Mouse (Mus musculus) adipocyte (in vitro differentiated cells): ENCODE data around the gene Mpp4.

Experiments used
- DNase-seq: peaks from one replicate; pipeline ENCODE4 v3.0.0-alpha.2; 2016; ENCODE audit warnings: low spot score

Mpp4 gene

DNA sequence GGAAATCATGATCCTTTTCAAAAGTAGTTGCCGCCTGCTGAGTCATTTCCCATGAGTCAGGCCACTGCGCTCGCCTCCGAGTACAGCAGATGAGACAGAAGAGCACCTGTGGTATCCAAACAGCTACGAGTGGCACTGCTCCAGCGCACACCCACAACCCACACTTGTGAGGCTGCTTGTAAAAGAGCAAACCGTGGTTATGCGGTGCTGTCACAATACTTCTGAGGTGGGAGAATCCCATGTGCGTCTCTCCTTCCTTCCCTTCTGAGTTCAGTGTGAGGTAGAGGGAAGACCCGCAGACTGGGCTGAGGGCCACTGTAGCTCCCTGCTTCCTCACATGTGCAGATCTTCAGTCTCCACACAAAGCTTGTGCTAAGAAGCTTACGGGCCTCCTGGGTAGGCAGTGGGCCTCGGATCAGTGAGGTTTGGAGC is at the start of gene Mpp4:
Gene Mpp4 (minus strand): TSS at position 360 of the 432 bp plus-strand sequence.
- no peak for DNase-seq

DNA sequence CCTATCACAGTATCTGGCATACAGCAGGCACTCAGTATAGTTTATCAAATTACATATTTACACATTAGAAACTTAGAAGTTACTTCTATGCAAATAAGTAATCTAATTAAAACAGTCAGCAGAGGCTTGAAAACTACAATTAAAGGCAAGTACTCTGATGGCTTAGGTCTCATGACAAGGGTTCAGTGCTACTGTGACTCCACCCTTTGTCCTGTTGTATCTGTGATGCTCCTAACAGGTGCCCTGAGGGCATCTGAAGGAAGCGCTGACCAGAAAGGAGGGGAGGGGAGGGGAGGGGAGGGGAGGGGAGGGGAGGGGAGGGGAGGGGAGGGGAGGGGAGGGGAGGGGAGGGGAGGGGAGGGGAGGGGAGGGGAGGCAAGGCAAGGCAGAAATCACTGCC is 49.8 kb upstream of the Mpp4 start:
- no peak for DNase-seq

GRCm38 (mm10) chr1:59212076-59212779 is 49.0 kb upstream of the Mpp4 start:
- no peak for DNase-seq

DNA sequence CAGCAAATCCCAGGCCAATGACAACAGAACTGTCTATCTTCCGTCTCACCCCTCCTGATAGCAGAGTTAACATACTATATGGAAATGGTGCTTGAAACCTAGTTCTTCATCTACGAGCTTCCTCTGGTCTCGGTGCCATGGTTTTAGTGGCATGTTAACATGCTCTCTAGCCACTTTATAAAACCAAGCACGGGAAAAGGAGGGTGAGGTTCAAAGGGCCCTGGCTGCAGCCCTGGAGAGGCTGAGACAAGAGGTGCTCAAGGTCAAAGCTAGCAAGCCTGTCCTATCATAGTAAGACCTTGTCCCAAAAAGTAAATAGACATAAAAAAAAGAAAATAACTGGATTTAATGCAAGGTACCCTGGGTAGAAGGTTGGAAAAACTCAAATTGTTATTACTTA is 48.5 kb upstream of the Mpp4 start:
- no peak for DNase-seq

DNA sequence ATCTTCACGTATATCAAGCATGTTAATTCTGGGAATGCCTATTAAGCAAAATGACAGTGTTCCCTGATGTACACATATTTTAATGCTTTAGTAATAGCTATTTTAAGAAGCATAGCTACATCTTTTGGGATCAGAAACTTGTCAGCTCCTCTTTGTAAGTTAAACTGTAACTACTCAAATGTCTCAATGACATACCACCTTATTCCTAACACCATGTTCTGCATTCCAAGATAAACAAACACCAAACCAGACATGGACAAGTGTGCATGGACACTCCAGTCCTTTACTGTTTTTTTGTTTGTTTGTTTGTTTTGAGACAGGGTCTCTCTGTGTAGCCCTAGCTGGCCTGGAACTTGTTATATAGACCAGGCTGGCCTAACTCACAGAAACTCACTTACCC is 45.1 kb upstream of the Mpp4 start:
- DNase-seq = no peak

- DNase-seq = no peak
These were observed 41.3 kb upstream of the Mpp4 start for GRCm38 (mm10) chr1:59204489-59204888.

GRCm38 (mm10) chr1:59202367-59202766 is 39.2 kb upstream of the Mpp4 start:
- DNase-seq = no peak

DNA sequence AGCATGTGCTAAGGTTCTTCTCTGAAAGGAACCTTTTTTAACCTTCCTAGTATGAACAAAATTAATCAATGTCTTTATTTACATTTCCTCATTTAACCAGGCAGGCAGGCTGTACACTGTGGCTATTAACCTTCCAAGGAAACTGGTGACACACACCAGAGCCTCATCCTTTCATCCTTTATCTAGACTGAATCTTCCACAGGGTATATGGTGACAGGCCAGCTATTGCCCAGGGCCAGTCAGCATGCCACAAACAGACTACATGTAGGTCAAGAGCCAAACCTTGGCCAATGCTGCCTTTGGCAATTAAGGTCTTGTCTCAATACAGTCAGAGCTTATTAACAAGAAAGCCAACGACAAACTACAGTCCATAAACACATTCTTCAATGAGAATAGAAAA is 38.4 kb upstream of the Mpp4 start:
- peak; percentile 64 for DNase-seq

- DNase-seq = no peak
These were observed 37.8 kb upstream of the Mpp4 start for GRCm38 (mm10) chr1:59200960-59201359.

- DNase-seq = no peak
These were observed 31.8 kb upstream of the Mpp4 start for GRCm38 (mm10) chr1:59194979-59195378.

DNA sequence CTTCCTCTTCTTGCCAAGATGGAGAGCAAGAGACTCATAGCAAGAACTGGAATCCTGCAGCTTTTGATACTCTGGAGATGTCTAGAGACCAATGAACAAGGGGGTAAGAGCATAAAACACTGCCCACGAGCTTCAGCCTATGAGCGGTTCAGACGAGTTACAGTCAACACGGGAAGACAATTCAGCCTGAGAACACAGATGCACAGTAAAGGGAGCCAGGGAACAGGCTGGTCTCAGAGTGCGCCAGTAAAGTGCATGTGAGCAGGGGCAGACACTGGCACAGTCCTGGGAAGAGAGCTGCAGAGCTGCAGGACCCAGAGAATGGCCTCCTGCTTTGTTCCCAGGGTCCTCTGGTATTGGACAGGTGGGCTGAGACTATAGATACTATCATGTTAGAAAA is 24.6 kb upstream of the Mpp4 start:
- no peak for DNase-seq

DNA sequence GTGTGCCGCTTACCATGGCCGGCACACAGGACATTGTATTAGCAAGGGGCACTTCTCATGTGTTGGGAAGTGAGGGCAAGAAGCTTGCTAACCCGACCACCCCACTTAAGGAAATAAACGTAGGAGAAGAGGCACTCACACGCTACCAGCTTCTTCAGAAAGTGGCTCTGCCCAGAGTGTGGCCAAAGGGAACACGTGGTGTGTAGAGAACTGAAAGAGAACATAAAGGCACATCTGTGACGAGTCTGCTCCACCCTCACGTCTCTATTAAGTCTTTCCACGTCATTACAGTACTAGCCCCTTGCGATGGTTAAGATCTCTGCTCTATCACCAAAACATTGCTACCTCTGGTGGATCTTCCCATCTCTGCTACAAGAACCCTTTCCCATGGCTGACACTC is 23.1 kb upstream of the Mpp4 start:
- DNase-seq = no peak

DNA sequence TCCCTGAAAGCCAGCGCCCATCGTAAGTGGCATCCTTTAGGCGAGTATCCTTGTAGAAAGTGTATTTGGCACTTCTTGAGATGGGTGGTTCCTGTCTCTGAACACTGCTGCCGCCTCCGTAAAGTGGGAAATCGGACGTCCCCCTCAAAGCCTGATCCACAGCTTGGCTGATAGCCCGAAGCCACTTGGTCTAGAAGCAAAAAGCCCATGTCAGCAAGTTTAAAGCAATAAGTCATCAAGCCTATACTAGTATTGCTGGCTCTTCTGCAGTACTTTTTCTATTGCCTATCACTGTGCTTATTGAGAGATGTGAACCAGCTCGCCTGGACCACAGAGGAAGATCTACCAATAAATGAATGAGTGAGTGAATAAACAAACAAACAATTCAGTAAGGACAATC is 22.2 kb upstream of the Mpp4 start:
- DNase-seq = no peak

DNA sequence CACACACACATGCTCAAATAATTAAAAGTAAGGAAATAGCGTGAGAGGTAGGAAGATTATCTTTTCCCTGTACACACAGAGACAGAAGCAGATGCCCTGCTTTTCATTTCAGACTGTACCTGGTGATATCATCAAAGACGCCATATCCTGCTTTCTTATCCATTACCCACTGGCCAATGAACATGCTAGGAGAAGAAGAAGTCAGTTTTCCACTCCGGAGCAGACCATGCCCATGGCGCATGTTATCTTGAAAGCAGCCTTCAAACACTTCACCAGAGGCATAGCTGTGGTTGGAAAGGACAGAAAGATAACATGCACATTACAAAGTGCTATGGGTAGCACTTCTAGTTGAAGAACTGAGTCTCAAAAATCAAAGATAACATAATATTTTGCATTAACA is 19.9 kb upstream of the Mpp4 start:
- DNase-seq = no peak

DNA sequence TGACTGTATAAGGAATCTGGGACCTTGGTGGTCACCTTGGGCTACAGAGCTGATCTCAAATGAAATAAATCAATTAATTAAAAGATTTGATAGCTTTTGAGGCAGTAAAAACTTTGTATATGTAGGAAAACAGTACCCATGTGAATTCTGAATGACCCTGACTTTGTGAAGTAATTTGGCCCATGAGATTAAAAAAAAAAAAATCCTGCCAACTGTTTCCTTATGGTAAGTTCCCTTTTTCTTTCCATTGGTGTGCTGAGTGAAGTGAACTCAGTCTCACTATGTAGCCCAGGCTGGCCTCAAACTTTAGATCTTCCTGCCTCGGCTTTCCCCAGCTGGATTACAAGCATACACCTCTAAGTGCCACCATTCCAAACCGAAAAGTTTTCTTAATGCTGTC is 19.2 kb upstream of the Mpp4 start:
- no peak for DNase-seq

DNA sequence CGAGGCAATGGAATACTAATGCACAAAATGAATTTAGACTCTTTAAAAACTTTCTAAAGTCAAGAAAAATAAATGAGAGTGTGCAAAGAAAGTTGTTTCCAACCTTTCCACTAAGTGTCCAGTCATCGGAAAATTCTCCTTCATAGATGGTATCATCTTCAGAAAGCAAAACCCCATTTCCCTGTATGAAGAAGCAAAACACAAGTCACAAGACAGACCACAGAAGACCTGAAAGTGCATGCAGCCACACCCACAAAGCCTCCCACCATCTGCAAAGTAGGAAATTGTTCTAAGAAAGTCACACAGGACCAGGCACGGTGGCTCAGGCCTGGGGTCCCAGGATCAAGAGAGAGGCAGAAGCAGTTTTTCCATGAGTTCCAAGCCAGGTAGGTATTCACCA is 16.8 kb upstream of the Mpp4 start:
- DNase-seq = no peak

- no peak for DNase-seq
These were observed 15.2 kb upstream of the Mpp4 start for GRCm38 (mm10) chr1:59178401-59178800.

- no peak for DNase-seq
These were observed 11.6 kb upstream of the Mpp4 start for GRCm38 (mm10) chr1:59174514-59175373.

GRCm38 (mm10) chr1:59173023-59173422 is 9.8 kb upstream of the Mpp4 start:
- DNase-seq = no peak

DNA sequence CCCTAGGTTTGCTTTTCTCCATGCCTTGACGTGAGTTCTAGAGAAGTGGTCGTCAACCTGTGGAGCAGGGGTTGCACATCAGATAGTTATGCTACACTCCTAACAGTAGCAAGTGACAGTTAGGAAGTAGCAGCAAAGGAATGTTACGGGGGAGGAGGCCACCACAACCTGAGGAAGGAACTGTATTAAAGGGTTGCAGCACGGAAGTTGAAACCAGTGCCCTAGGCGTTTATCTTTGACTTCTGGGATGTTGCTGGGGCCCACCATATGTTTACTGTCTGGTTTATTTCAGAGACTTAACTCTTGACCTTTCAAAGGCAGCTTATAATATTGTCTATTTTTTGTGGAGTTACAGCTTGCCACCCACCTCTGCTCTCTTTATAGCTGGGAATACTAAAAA is 8.7 kb upstream of the Mpp4 start:
- no peak for DNase-seq

DNA sequence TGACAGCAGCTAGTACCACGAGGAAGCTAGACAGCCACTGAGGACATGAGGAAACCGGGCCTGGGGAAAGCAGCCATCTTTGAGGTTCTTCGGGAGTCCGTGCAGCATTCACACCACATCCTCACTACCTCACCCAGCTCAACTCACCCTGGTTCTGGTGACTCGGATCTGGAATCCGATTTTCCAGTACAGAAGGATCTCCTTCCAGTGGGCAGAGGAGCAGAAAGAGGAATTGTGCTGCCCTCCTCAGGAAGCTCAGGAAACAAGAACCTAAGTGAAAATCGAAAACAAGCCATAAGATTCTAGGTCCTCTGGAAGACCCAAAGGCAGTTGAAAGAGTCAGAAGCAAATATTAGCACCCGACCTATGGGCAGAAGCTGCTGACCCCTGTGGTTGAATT is 7.1 kb upstream of the Mpp4 start:
- no peak for DNase-seq

- no peak for DNase-seq
These were observed 6.4 kb upstream of the Mpp4 start for GRCm38 (mm10) chr1:59169586-59169985.

DNA sequence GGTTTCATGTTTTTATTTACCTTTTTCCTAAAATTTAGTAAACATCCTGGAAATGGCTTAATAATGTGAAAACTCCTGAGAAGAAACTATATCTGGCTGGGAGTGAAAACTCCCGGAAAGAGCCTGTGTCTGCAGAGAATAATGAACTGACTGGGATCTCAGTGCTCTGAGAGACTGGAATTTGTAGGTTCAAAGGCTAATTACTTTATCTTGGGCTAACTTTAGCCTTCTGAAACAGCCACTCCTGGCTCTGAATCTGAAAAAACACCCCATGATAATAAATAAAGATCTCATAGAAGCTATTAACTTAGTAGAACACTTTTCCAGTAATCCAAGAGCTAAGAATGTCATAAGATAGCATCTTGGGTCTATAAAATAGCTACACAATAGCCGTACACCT is 5.4 kb upstream of the Mpp4 start:
- DNase-seq = no peak
